ENCODE assay signal across 20 mouse cellular contexts in genomic region chr10:120220776-120221175, GRCm38 (mm10). TPM values are rescaled to one million over a fixed set of nuclear protein-coding genes. Genes with fewer than 3 reads are reported as not detected.
DNase-seq lines count a peak whose midpoint lies in the region; ATAC-seq and TF ChIP-seq lines count a peak whose summit lies in the region.
"Had no signal": no experiment of that assay in that cellular context is flagged by ENCODE, and none has a peak within 500 bp of the region (broad histone marks: within the 10 kb centered on the region; RNA-seq: fewer than 3 reads in every experiment).

No protein-coding gene starts in this region.

- H3K27me3 ChIP-seq in heart, embryonic 10.5 days (ENCODE audit: insufficient read depth, poor library complexity, severe bottlenecking), result no peaks in the 10 kb centered on the region
- H3K27me3 ChIP-seq in lung, embryonic 16.5 days (ENCODE audit: control insufficient read depth, insufficient read depth, low read depth, low read length), result no peaks in the 10 kb centered on the region
- H3K27me3 ChIP-seq: forebrain, embryonic 12.5 days; hindbrain, embryonic 15.5 days; limb, embryonic 12.5 days; liver, embryonic 13.5 days; midbrain, embryonic 13.5 days; neural tube, embryonic 13.5 days had no signal

- no peak overlapping the region for H3K4me3 ChIP-seq in heart, embryonic 10.5 days
- H3K4me3 ChIP-seq in lung, embryonic 16.5 days (ENCODE audit: low read length), result no peak overlapping the region
- no peak overlapping the region for H3K4me3 ChIP-seq in lung, adult 2 months (replicated peaks; ENCODE audit: extremely low read depth, low read depth, low read length)
- H3K4me3 ChIP-seq: forebrain, embryonic 12.5 days; hindbrain, embryonic 15.5 days; limb, embryonic 12.5 days; liver, embryonic 13.5 days; midbrain, embryonic 13.5 days; neural tube, embryonic 13.5 days had no signal

- no peaks in the 10 kb centered on the region for H3K4me1 ChIP-seq in heart, embryonic 10.5 days
- H3K4me1 ChIP-seq in lung, embryonic 16.5 days (replicated peaks; ENCODE audit: control insufficient read depth, insufficient read depth, low read length), result no peaks in the 10 kb centered on the region
- H3K4me1 ChIP-seq in lung, adult 2 months (ENCODE audit: control insufficient read depth, insufficient read depth, low read length), result peaks cover 3% of the 10 kb centered on the region
- H3K4me1 ChIP-seq: forebrain, embryonic 12.5 days; hindbrain, embryonic 15.5 days; limb, embryonic 12.5 days; midbrain, embryonic 13.5 days; neural tube, embryonic 13.5 days had no signal

- no peak for ATAC-seq in lung, embryonic 16.5 days (ENCODE audit: low read depth)
- ATAC-seq in inflammation-experienced regulatory T-cells, adult 6 months, result peak; percentile 89
- ATAC-seq: intestine, postnatal 0 days; midbrain, embryonic 13.5 days had no signal

- H3K9ac ChIP-seq in lung, embryonic 16.5 days (ENCODE audit: low read length), result no peak overlapping the region
- H3K9ac ChIP-seq: forebrain, embryonic 12.5 days; hindbrain, embryonic 15.5 days; limb, embryonic 12.5 days; liver, embryonic 13.5 days; midbrain, embryonic 13.5 days; neural tube, embryonic 13.5 days had no signal

- no peak for TF ChIP-seq CTCF in lung, adult 2 months (IDR thresholded peaks at IDR 0.05; ENCODE audit: insufficient read depth, low read length)

- DNase-seq in heart, embryonic 10.5 days (ENCODE audit: low spot score), result peak; percentile 36
- DNase-seq in heart, adult 18-20 months, result no peak
- DNase-seq in lung, adult 2 months, result no peak
- DNase-seq in CD4-positive, CD25-positive, alpha-beta regulatory T cell, adult 2 months (ENCODE audit: low read depth, low spot score), result peak; percentile 59
- no peak for DNase-seq in left cerebral cortex, adult 9 months (ENCODE audit: low spot score in 2 of 2)
- DNase-seq: adrenal gland, adult 8-10 months; cerebellum, adult 9-11 months; gastrocnemius, adult 2 months; liver, embryonic 13.5 days; right cerebral cortex, postnatal 14 days; spleen, adult 18-20 months; thymus, postnatal 14 days had no signal

- peaks cover 24% of the 10 kb centered on the region for H3K36me3 ChIP-seq in heart, embryonic 10.5 days
- peaks cover 12% of the 10 kb centered on the region for H3K36me3 ChIP-seq in lung, embryonic 16.5 days (ENCODE audit: control insufficient read depth, insufficient read depth, low read length)

- no peak overlapping the region for H3K4me2 ChIP-seq in lung, embryonic 16.5 days (ENCODE audit: low read depth, low read length)
- H3K4me2 ChIP-seq: forebrain, embryonic 12.5 days; hindbrain, embryonic 15.5 days; limb, embryonic 12.5 days; liver, embryonic 13.5 days; midbrain, embryonic 13.5 days; neural tube, embryonic 13.5 days had no signal

- no peak overlapping the region for H3K27ac ChIP-seq in heart, embryonic 10.5 days
- H3K27ac ChIP-seq in lung, embryonic 16.5 days (ENCODE audit: low read length), result peak overlapping the region; percentile 66
- H3K27ac ChIP-seq: forebrain, embryonic 12.5 days; hindbrain, embryonic 15.5 days; limb, embryonic 12.5 days; liver, embryonic 13.5 days; midbrain, embryonic 13.5 days; neural tube, embryonic 13.5 days had no signal

- WGBS in heart, embryonic 10.5 days, result 81% methylated on average over 7 of the region's 7 CpGs
- 42% methylated on average over 7 of the region's 7 CpGs for WGBS in lung, embryonic 16.5 days
- 39% methylated on average over 7 of the region's 7 CpGs for WGBS in lung, adult 2 months

- no peak for TF ChIP-seq POLR2A in lung, adult 2 months (IDR thresholded peaks at IDR 0.05; ENCODE audit: borderline replicate concordance, extremely low read depth, low read depth, low read length)

- no peaks in the 10 kb centered on the region for H3K9me3 ChIP-seq in heart, embryonic 10.5 days
- no peaks in the 10 kb centered on the region for H3K9me3 ChIP-seq in lung, embryonic 16.5 days (ENCODE audit: control insufficient read depth, low read length)
- H3K9me3 ChIP-seq: forebrain, embryonic 12.5 days; hindbrain, embryonic 15.5 days; limb, embryonic 12.5 days; liver, embryonic 13.5 days; midbrain, embryonic 13.5 days; neural tube, embryonic 13.5 days had no signal

RNA-seq across cellular contexts. Expression of gene Llph, which starts 6.1 kb away (rescaled TPM):
- polyA plus RNA-seq in heart, embryonic 10.5 days (2016; fragmentation: Nextera tagmentation; extraction: Ambion mirVana), result 35.7 and 47.8 TPM in 2 replicates
- total RNA-seq in heart, adult 18-20 months (2021), result 1 to 10 TPM; 8.3 to 9.9 TPM
- polyA plus RNA-seq in lung, embryonic 16.5 days (2015; fragmentation: Nextera tagmentation; extraction: Ambion mirVana), result 44.6 and 46.2 TPM in 2 replicates
- 3.7 and 6.5 TPM in 2 replicates for polyA plus RNA-seq in lung, adult 2 months (2012; rRNA removed)
- polyA plus RNA-seq in inflammation-experienced regulatory T-cells, adult 6 months (2017; shearing (Covaris generic)), result 10 to 100 TPM; 69.8 to 87.7 (median 80.8) TPM

RNA-seq across cellular contexts. Expression of gene Irak3, which starts 18.8 kb away (rescaled TPM):
- 0.22 and 0.24 TPM in 2 replicates for polyA plus RNA-seq in heart, embryonic 10.5 days (2016; fragmentation: Nextera tagmentation; extraction: Ambion mirVana)
- total RNA-seq in heart, adult 18-20 months (2021), result 1 to 10 TPM; 3.3 to 3.5 TPM
- 1.2 and 1.3 TPM in 2 replicates for polyA plus RNA-seq in lung, embryonic 16.5 days (2015; fragmentation: Nextera tagmentation; extraction: Ambion mirVana)
- 3.7 and 4.3 TPM in 2 replicates for polyA plus RNA-seq in lung, adult 2 months (2012; rRNA removed)
- 1 to 10 TPM in 1 of 3 experiments, under 1 TPM in 2; 0.54 to 2.1 (median 0.65) TPM for polyA plus RNA-seq in inflammation-experienced regulatory T-cells, adult 6 months (2017; shearing (Covaris generic))

RNA-seq across cellular contexts. Expression of gene Tmbim4, which starts 19.4 kb away (rescaled TPM):
- 106 and 119 TPM in 2 replicates for polyA plus RNA-seq in heart, embryonic 10.5 days (2016; fragmentation: Nextera tagmentation; extraction: Ambion mirVana)
- 100 to 1,000 TPM; 107 to 108 TPM for total RNA-seq in heart, adult 18-20 months (2021)
- 99.3 and 102 TPM in 2 replicates for polyA plus RNA-seq in lung, embryonic 16.5 days (2015; fragmentation: Nextera tagmentation; extraction: Ambion mirVana)
- polyA plus RNA-seq in lung, adult 2 months (2012; rRNA removed), result 173 and 232 TPM in 2 replicates
- polyA plus RNA-seq in inflammation-experienced regulatory T-cells, adult 6 months (2017; shearing (Covaris generic)), result 100 to 1,000 TPM; 122 to 164 (median 132) TPM

Comparison
In these comparisons a context has a peak if more than half of its experiments do, and no peak if none do; other contexts are left out.
1. DNase-seq: peak in heart, embryonic 10.5 days (single experiment) and CD4-positive, CD25-positive, alpha-beta regulatory T cell, adult 2 months (single experiment); none in heart, adult 18-20 months (0 of 2), lung, adult 2 months (single experiment) and left cerebral cortex, adult 9 months (0 of 2).